Mouse (Mus musculus) lung, postnatal 0 days (tissue): Measurements from ENCODE around the gene Itfg2. TPM values are rescaled to one million over a fixed set of nuclear protein-coding genes. Genes with fewer than 3 reads are reported as not detected.

Source experiments
- ATAC-seq: fragments of 200-750 bp; cut with Nextera tagmentation; 2 replicates; pipeline ENCODE4 v1.8.0; 2017; ENCODE audit warnings: moderate library complexity
- DNase-seq: peaks from one replicate; pipeline ENCODE4 v3.0.0-alpha.2; 2016; ENCODE audit warnings: low spot score
- H3K27ac ChIP-seq: fragments of 300-500 bp; sonication (generic); 2 replicates; pipeline ENCODE4 v1.5.1; 2014; ENCODE audit warnings: antibody characterized with exemption, mild to moderate bottlenecking, low read length, mixed read lengths
- H3K27me3 ChIP-seq: fragments of 300-500 bp; sonication (generic); replicated peaks from 2 replicates; pipeline ENCODE4 v1.6.1; 2014; ENCODE audit warnings: low read length, mixed read lengths; ENCODE audit not compliant: insufficient read depth
- H3K36me3 ChIP-seq: fragments of 300-500 bp; sonication (generic); 2 replicates; pipeline ENCODE4 v1.6.1; 2014; ENCODE audit warnings: low read length, mixed read lengths; ENCODE audit not compliant: insufficient read depth
- H3K4me1 ChIP-seq: fragments of 300-500 bp; sonication (generic); 2 replicates; pipeline ENCODE4 v1.6.1; 2014; ENCODE audit warnings: antibody characterized with exemption, low read depth, low read length, mixed read lengths; ENCODE audit not compliant: insufficient read depth
- H3K4me2 ChIP-seq: fragments of 300-500 bp; sonication (generic); replicated peaks from 2 replicates; pipeline ENCODE4 v1.6.1; 2014; ENCODE audit warnings: low read depth, mild to moderate bottlenecking, low read length, moderate library complexity, mixed read lengths
- H3K4me3 ChIP-seq: fragments of 300-500 bp; sonication (generic); 2 replicates; pipeline ENCODE4 v1.5.1; 2014; ENCODE audit warnings: low read depth, low read length
- H3K9ac ChIP-seq: fragments of 300-500 bp; sonication (generic); replicated peaks from 2 replicates; pipeline ENCODE4 v1.6.1; 2014; ENCODE audit warnings: low read depth, mild to moderate bottlenecking
- H3K9me3 ChIP-seq: fragments of 300-500 bp; sonication (generic); 2 replicates; pipeline ENCODE4 v1.6.1; 2016; ENCODE audit warnings: low read length, mixed read lengths
- CTCF ChIP-seq: IDR thresholded peaks from 2 replicates; pipeline ENCODE4 v1.5.1; 2016; ENCODE audit warnings: antibody characterized with exemption, mild to moderate bottlenecking
- EP300 ChIP-seq: IDR thresholded peaks from 2 replicates; pipeline ENCODE4 v1.6.1; 2016; ENCODE audit warnings: antibody characterized with exemption, mild to moderate bottlenecking, control low read depth
- WGBS: fragments of 180-500 bp; shearing (Covaris S2); extraction: QIAGEN DNeasy Blood & Tissue Kit; methylation state at CpG from one replicate; pipeline ENCODE4 v1.1.7; 2014; 5-methylcytosine and 5-hydroxymethylcytosine counted together
- polyA plus RNA-seq: library from polyadenylated mRNA; unstranded; fragments of >200 nt; fragmentation: Nextera tagmentation; extraction: Ambion mirVana; gene quantifications from 2 replicates; pipeline ENCODE4 v1.2.1, GENCODE M21; 2015

Itfg2 gene
- polyA plus RNA-seq, 1 experiment from 2014 or later, result 19.8 TPM

- H3K4me1 ChIP-seq, result no peaks in the 10 kb centered on the region
- H3K4me2 ChIP-seq, result no peak overlapping the region
- H3K27me3 ChIP-seq, result no peaks in the 10 kb centered on the region
- H3K4me3 ChIP-seq, result no peak overlapping the region
- H3K36me3 ChIP-seq, result peaks cover 8% of the 10 kb centered on the region; the same call in 1 of the 2 replicates
- no peak for TF ChIP-seq CTCF
- TF ChIP-seq EP300, result no peak
- H3K27ac ChIP-seq, result no peak overlapping the region
- no peak overlapping the region for H3K9ac ChIP-seq
- ATAC-seq (no peak), DNase-seq (no peak)
- H3K9me3 ChIP-seq, result no peaks in the 10 kb centered on the region
- 90% methylated on average over 5 of the region's 5 CpGs for WGBS
These were observed 54.7 kb downstream of the Itfg2 start for GRCm38 (mm10) chr6:128370040-128370439.

DNA sequence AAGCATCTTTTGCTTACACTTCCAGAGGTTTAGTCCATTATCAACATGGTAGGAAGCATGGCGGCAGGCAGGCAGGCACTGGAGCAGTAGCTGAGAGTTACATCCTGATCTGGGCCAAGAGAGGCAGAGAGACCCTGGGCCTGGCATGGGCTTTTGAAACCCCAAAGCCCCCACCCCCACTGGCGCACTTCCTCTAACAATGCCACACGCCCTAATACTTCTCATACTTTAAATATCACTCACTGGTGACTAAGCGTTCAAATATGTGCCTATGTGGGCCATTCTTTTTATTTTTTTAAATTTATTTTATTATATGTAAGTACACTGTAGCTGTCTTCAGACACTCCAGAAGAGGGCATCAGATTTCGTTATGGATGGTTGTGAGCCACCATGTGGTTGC, 58.3 kb downstream of the Itfg2 start:
- Histone ChIP-seq H3K9me3 (no peaks in the 10 kb centered on the region), H3K36me3 (peaks cover 4% of the 10 kb centered on the region; the same call in 1 of the 2 replicates), H3K4me3 (no peak overlapping the region), H3K4me2 (no peak overlapping the region), H3K27me3 (no peaks in the 10 kb centered on the region), H3K9ac (no peak overlapping the region), H3K27ac (no peak overlapping the region), H3K4me1 (no peaks in the 10 kb centered on the region)
- ATAC-seq (no peak), DNase-seq (no peak)
- TF ChIP-seq CTCF (no peak), EP300 (no peak)
- WGBS, result 80% methylated on average over 5 of the region's 5 CpGs

GRCm38 (mm10) chr6:128364721-128365120, 60.0 kb downstream of the Itfg2 start:
- ATAC-seq, result no peak
- WGBS, result 61% methylated on average over 6 of the region's 6 CpGs
- no peak overlapping the region for H3K4me3 ChIP-seq
- no peaks in the 10 kb centered on the region for H3K27me3 ChIP-seq
- H3K4me2 ChIP-seq, result no peak overlapping the region
- TF ChIP-seq CTCF, result no peak
- TF ChIP-seq EP300, result no peak
- H3K36me3 ChIP-seq, result no peaks in the 10 kb centered on the region
- no peaks in the 10 kb centered on the region for H3K4me1 ChIP-seq
- no peak overlapping the region for H3K9ac ChIP-seq
- peak; percentile 38 for DNase-seq
- no peak overlapping the region for H3K27ac ChIP-seq
- H3K9me3 ChIP-seq, result no peaks in the 10 kb centered on the region

- H3K9me3 ChIP-seq, result no peaks in the 10 kb centered on the region
- H3K36me3 ChIP-seq, result no peaks in the 10 kb centered on the region
- H3K27me3 ChIP-seq, result no peaks in the 10 kb centered on the region
- no peaks in the 10 kb centered on the region for H3K4me1 ChIP-seq
- H3K9ac ChIP-seq, result peak overlapping the region; percentile 88
- peak overlapping the region; percentile 100 for H3K4me2 ChIP-seq
- WGBS, result under 1% methylated on average over 30 of the region's 46 CpGs
- peak overlapping the region; percentile 95 for H3K27ac ChIP-seq
- DNase-seq, result peak; percentile 50
- TF ChIP-seq EP300, result no peak
- TF ChIP-seq CTCF, result no peak
- H3K4me3 ChIP-seq, result peak overlapping the region; percentile 89
- peak; percentile 15 for ATAC-seq
These were observed 61.5 kb downstream of the Itfg2 start for GRCm38 (mm10) chr6:128363007-128363825.

DNA sequence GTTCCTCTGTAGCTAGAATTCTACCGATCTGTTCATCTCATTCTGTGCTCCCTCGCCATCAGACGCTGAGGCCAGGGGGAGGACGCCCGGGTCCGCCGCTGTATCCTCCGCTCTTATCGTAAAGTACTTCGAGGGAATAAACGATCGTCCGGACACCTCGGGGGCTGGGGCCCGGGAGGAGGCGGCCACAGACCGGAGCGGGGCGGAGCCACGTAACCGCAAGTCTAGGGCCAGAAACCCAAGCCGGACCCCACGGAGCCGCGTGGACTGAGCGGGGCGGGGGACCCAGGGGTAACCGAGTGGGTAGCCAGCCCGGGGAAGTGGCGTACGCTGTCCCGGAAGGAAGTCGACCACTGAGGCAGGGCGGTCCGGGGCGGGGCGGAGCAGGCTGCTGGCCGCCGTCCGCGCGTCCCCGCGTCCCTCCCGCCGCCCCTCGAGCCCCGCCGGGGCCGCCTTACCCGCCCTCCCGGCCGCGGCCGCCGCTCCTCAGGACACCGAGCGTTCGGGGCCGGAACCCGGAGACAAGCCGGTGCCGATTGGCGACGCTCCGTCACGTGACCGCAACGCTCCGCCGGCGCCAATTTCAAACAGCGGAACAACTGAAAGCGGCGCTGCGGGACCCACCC, 62.2 kb downstream of the Itfg2 start, which contains the start of the genes Rhno1 and Foxm1:
Gene Rhno1 (minus strand): TSS at position 531 of the 626 bp plus-strand sequence.
Gene Foxm1 (plus strand): TSS at position 587 of the 626 bp plus-strand sequence.
- H3K27me3 ChIP-seq, result no peaks in the 10 kb centered on the region
- no peaks in the 10 kb centered on the region for H3K9me3 ChIP-seq
- no peaks in the 10 kb centered on the region for H3K36me3 ChIP-seq
- under 1% methylated on average over 47 of the region's 76 CpGs for WGBS
- H3K4me3 ChIP-seq, result peak within 1 kb of the TSS; percentile 89
- H3K4me1 ChIP-seq, result no peaks in the 10 kb centered on the region
- ATAC-seq, result peak; percentile 91
- peak within 1 kb of the TSS; percentile 95 for H3K27ac ChIP-seq
- TF ChIP-seq CTCF (no peak), EP300 (0 out of 2 replicates have a peak, but pooled peaks have one; percentile 12)
- peak within 1 kb of the TSS; percentile 88 for H3K9ac ChIP-seq
- DNase-seq, result peak; percentile 88
- H3K4me2 ChIP-seq, result peak within 1 kb of the TSS; percentile 100

DNA sequence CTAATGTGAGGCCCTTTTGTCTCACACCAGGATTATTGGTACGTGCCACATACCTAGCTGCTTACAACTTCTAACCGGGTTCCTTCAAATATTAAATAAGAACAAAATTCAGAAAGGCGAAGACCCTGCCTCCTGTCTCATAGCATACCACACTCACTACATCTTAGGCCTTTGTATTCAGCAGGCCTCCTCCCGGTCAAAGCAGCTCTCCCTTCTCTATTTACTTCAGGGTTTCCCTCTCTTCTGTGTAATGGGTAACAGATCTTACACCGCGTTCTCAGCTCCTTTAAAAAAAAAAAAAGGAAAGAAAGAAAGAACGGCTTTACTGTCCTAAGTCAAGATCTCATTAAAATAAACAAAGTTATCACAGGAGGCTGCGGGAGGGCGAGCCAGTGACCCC, 62.8 kb downstream of the Itfg2 start:
- Histone ChIP-seq H3K9me3 (no peaks in the 10 kb centered on the region), H3K4me3 (peak overlapping the region; percentile 89), H3K27ac (peak overlapping the region; percentile 95), H3K27me3 (no peaks in the 10 kb centered on the region), H3K4me1 (no peaks in the 10 kb centered on the region), H3K4me2 (peak overlapping the region; percentile 100), H3K36me3 (no peaks in the 10 kb centered on the region), H3K9ac (peak overlapping the region; percentile 88)
- DNase-seq (no peak), ATAC-seq (no peak)
- TF ChIP-seq CTCF (no peak), EP300 (no peak)
- 8% methylated on average over 9 of the region's 9 CpGs for WGBS

Other genes with a start within 250 kb of the Itfg2 start
- gene Tead4, start 124.1 kb downstream of the Itfg2 start, polyA plus RNA-seq, result 9.6 and 10.3 TPM in 2 replicates
- 9.5 and 10.9 TPM in 2 replicates for gene Tulp3, start 69.1 kb downstream of the Itfg2 start, polyA plus RNA-seq
- 41.8 and 43.8 TPM in 2 replicates for gene Rhno1, start 62.0 kb downstream of the Itfg2 start, polyA plus RNA-seq
- 1.3 and 2.0 TPM in 2 replicates for gene Foxm1, start 62.0 kb downstream of the Itfg2 start, polyA plus RNA-seq
- gene Tex52, start 49.5 kb downstream of the Itfg2 start, polyA plus RNA-seq, result 0.13 and 0.17 TPM in 2 replicates
- not detected in 2 replicates for gene Gm44596, start 49.4 kb downstream of the Itfg2 start, polyA plus RNA-seq
- 1.0 and 1.2 TPM in 2 replicates for gene Nrip2, start 25.6 kb downstream of the Itfg2 start, polyA plus RNA-seq
- gene Fkbp4, start 13.7 kb upstream of the Itfg2 start, polyA plus RNA-seq, result 156 and 165 TPM in 2 replicates
- gene Pzp, start 101.8 kb upstream of the Itfg2 start, polyA plus RNA-seq, result 0.14 and 0.35 TPM in 2 replicates
- 10.1 and 10.8 TPM in 2 replicates for gene A2ml1, start 156.7 kb upstream of the Itfg2 start, polyA plus RNA-seq
- not detected in 2 replicates for gene Klrb1a, start 198.6 kb upstream of the Itfg2 start, polyA plus RNA-seq
- not detected in 2 replicates for gene Clec2h, start 237.5 kb upstream of the Itfg2 start, polyA plus RNA-seq